Mouse (Mus musculus): ENCODE measurements around the gene Fam216a.

DNA sequence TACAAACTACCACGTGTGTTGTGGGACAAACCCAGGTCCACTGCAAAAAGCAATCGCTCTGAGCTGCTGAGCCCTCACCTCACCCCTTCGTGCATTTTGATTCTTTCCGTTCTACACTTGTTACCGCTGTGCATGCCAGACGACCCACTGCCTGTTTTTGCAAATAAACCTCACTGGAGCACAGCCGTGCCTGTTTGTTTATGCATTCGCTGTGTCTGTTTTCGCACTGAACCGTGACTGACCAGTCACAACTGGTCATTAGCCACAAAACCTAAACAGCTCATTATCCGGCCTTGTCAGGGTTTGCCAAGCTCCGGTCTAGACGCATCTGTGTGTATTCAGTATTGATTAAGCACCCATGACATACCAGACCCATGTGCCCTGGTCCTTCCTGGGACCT lies 30.0 kb upstream of the Fam216a start:
- no peak for TF ChIP-seq CTCF (IDR thresholded peaks at IDR 0.05; ENCODE audit: low read depth, low read length)
- no peak for TF ChIP-seq POLR2A (IDR thresholded peaks at IDR 0.05; ENCODE audit: borderline replicate concordance, low read depth, low read length)
